Mouse (Mus musculus): ENCODE measurements around the gene Ctsh.

GRCm38 (mm10) chr9:90056716-90057115 lies 2.8 kb downstream of the Ctsh start:
- TF ChIP-seq EP300 (optimal IDR thresholded peaks at IDR 0.05) (no peak), CTCF (IDR thresholded peaks at IDR 0.05; ENCODE audit: low read depth) (no peak)
